Mouse (Mus musculus) 416B (cell line): ENCODE measurements around the gene Nup188.

Source experiments
- DNase-seq: peaks from one replicate; pipeline ENCODE4 v3.0.0; 2011; ENCODE audit warnings: low read depth

Gene Nup188

DNA sequence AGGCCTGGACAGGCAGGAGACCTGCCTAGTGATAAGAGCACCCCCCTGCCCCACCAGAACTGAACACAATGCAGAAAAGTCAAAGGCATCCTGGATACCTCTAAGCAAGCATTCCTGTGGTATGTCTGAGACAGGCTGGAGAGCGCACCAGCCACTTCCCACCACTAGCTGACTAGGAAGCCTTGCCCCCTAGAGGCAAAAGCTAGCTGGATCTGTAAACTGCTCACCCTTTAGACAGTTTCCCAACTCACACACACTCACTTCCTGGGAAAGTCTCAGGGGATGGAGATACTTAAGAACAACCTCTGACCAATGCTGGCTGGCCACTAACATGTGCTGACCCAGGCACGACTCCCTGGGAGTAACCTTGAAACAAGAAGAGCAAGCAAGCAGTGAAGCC is 65.0 kb downstream of the Nup188 start:
- DNase-seq = peak; percentile 43

DNA sequence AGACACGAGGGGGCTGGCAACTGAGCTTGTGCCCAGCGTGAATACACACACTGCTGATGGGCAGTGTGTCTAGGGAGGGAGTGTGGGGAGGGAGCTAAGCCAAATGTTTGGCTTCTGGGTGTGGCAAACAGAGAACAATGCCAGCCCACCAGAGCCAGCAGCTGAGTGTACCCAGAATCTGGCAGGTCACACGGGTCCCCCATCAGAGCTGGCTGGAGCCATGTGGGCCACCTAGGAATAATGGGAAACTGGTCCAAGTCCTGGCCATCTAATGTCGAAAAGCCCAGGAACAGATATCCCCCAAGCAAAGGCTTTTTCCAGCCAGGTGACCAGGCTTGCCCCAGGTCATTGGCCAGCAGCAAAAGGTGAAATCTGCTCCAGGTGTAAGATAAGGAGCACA is 69.7 kb downstream of the Nup188 start:
- no peak for DNase-seq

DNA sequence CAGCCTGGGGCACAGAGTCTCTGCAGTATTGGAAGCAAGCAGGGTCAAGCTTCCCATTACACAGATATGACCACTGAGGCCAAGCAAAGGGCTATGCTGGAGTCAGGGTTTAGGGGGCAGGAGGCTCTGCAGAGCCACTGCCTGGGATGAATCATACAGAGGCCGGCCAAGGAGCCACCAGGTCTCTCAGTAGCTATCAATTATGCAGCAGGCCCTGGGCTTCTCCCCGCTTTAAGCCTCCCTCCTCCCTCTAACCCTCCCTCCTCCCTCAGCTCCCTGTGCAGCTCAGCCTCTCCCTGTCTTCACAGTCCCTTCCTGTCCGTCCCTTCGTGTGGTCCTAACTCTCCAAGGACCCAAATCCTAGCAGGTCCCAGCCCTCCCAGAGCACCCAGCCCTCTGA is 70.1 kb downstream of the Nup188 start:
- no peak for DNase-seq

DNA sequence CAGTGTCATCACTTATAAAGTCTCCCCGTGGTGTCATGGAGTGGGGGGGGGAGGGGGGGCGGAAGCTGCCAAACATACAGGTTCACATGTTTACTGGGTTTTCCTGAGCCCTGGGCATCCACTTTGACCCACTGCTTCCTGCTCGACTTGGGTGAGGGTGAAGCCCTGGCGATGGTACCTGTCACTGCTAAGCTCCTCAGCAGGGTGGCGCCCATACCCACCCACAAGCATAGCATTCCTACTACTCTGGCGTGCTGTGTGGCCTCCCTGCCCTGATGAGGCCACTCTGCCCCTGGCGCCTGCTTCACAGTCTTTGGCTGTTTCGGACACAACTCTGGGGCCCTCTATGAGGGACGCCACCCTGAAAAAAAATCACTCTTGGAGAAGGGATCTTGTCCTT is 70.7 kb downstream of the Nup188 start:
- no peak for DNase-seq

DNA sequence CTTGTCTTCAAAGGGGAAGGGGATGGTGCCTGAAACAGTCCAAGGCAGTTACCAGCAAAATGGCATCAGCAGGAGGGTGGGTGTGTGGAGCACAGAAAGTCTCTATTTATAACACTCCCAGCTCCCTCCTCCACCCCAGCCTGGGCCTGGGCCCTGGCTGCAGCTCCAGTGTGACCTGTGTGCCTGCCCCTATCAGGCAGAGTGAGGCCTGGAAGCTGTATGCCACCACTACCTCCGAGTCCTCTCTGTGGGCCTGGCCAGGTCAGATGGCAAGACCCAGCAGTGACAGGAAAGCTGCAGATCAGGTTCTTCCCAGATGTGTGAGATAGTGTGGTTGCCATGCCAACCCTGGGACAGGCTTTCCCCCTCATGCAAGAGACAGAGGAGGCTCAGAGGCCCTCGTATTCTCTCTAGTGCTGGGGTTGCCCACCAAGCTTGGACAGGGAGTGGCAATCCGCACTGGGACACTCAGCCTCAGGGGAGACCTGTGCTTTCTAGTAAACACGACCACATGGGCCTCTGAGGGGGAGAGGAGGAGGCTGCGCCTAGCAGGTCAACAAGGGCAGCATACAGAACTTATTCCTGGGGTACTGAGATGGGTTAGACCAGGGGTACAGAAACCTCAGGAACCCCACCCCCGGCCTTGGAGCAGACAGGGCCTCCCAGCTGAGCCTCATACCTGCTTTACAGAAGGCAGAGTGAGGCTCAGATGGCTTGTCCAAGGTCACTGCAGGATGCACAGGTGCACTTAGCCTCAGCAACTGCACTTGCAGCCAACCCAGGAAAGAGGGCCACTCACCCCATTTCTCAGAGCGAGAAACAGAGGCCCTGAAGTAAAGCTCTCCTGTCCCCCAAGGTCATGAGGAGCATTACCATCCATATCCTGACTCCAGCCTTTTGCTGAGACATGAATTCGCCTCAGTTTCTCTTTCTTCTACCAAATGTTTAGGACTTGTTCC is 71.6 kb downstream of the Nup188 start:
- DNase-seq = no peak

DNA sequence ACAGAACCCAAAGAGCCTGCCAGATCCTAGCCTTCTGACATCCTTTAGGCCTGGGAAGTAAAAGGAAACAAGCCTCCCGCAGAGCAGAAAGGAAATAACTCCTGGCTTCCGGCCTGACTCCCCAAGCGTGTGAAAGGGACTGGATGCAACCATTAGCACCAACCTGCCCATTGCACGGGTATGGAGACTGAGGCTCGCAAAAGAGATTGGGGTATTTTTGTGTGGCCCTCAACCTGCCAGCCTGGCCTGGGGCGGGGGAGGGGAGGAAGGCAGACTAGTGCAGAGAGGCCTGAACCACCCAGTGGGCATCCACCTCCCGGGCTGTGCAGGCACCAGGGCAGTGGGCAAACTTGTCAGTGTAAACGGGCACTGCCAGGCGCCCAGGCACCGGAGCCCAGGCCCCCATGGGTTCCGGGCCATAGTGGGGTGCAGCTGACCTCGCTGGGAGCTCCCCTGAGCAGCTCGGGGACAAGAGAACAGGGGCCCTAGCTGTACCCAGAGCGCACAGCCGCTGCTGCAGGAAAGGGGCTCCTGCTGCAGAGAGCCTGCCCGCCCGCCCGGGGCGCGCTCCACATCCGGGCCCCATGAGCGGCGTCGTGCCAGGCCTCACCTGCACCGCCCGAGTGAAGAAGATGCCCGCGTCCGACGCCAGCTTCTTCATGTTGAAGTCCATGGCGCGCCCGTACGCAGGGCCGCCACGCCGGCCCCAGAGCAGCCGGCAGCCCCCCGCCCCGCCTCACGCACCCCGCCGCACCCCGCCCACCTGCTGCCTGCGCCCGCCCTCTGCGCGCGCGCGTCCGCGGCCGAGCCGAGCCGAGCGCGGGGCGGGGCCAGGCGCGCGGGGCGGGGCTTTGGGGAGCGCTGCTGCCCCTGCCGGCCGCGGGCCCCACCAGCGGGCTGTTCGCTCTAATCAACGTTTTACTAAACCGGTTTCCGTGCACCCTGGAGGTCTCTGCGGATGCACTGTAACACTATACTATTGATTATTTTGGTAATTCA is 72.6 kb downstream of the Nup188 start, which contains the start of gene Sh3glb2:
Gene Sh3glb2 (minus strand): TSS at position 805 of the 999 bp plus-strand sequence.
- peak; percentile 63 for DNase-seq

DNA sequence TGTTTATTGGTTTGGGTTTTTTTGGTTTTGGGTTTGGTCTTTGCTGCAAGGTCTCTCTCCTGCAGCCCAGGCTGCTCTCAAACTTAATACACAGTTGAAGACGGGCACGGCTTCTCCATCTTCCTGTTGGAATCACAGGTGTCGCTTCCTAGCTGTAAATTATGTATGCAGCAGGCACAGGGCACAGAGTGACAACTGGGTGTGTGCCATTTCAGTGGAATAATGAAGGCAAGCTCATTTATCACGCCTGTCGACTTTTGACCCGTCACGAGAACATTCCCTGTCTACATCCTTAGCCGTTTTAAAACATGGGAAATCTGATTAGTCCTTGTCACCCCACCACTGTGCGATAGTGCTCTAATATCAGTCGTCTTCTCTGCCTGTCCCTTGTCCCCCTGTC is 74.4 kb downstream of the Nup188 start:
- no peak for DNase-seq

DNA sequence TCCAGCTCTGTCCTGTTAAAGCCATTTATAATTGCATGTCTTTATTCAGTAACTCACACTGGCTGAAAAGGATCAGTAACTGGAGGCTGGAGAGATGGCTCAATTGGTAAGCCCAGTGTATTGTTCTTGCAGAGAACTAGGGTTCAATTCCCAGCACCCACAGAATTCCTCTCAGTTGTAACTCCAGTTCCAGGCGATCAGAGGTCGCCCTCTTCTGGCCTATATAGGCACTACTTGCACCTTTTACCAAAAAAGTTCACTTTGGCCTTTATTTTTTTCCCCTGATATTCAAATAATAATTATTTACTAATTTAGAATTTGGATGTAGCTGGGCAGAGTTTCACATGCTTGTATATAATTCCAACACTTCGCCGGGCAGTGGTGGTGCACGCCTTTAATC is 76.7 kb downstream of the Nup188 start:
- peak; percentile 52 for DNase-seq

DNA sequence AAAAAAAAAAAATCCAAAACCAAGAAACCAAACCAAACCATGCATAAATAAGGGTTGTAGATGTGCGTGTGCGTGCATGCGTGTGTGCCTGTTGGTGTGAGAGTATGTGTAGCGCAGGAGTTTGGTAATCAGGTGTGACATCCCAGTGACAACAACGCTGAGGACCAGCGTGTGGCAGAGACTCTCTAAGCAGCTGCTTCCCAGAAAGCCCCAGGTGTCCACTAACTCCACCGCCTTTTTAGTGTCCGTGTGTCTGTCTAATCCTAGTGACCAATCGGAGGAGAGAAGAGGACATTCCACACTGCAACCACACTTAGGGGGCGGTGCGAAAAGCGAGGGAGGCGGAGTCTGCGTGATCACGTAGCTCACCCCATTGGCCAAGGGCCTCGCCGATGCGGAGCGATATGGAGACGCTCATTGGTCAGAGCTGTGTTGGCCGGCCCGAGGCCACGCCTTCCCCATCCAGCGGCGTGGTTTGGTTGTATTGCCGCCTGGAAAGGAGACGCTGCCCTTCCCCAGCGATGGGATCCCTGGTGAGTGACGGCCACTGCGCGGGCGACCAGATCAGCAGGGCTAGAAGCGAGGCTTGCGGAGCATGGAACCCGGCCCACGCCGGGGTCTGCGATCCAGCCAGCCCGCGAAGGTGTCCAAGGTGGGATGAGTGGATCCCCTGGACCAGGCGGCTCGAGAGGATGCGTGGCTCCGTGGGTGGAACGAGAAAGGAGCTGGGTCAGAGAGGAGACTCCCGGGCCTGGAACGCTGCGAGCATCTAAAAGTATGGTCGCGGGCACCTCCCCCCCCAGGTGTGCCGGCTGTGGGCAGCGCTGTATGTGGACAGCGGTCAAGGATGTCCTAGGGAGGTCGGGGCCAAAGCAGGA is 77.8 kb downstream of the Nup188 start, which contains the start of gene Miga2:
Gene Miga2 (plus strand): TSS at position 461 of the 878 bp plus-strand sequence.
- DNase-seq = peak; percentile 99

DNA sequence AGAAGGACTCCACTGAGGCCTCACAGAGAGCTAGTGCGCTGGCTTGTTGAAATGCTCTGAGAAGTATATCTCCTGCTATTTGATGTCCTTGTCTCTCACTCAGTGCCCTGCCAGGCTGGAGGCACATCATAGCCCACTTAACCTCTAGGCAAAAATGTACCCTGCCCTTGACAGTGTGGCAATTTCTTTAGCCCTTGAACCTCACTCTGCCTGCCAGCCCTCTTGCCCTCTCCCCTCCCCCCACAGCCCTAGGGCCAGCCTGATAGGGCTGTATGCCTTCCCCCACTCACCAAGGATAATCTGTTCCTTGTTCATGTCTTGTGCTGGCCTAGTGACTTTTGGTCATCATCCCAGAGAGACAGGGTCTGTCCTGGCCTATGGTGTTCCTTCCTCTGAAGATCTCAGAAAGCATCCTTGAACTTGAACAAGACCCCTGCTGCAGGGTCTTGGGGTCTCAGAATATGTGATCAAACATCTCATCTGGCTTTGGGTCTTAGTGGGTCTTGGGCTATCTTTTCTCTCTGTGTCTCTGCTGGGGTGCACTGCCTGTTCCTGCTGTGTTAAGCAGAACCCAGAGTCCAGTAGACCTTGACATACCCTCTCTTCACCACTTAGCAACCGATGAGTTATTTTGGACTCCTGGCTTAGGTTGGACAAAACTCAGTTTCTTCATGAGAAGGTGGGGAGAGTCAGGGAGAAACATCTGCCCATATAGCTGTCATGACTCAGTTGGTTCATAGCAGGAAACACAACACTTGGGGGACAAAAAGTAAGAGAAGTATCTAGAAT is 79.3 kb downstream of the Nup188 start:
- no peak for DNase-seq

DNA sequence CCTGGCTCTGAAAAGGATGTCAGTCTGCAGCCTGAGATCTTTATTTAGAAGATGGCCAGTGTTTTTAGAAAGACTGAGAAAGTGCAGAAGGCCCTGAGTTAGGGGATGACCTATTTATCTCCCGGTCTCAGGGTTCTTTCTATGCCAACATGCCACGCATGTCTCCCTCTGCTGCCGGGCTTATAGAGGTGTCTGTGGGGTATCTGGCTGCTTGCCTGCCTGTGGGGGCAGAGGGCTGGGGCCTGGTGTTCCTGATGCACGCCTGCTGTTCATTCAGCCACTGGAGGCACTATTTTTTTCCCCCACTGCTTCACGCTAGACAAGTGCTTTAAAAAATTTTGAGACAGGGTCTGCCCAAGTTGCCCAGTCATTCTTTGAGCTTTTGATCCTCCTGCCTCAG is 80.0 kb downstream of the Nup188 start:
- no peak for DNase-seq

DNA sequence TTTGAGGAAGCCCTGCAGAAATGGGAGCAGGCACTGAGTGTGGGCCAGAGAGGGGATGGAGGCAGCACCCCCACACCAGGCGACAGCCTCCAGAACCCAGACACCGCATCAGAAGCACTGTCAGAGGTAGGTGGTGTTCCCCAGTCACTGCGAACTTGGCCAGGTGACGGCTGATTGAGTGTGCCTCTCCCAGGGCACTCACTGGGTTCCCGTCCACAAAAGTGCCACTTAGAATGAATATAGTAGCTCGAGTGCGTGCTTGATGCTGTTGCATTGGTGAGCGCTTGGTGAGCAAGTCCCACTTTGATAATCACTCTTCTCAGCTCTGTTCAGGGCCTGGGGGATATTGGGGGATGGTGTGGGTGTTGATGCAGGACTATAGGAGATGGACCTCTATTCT is 85.3 kb downstream of the Nup188 start:
- no peak for DNase-seq

DNA sequence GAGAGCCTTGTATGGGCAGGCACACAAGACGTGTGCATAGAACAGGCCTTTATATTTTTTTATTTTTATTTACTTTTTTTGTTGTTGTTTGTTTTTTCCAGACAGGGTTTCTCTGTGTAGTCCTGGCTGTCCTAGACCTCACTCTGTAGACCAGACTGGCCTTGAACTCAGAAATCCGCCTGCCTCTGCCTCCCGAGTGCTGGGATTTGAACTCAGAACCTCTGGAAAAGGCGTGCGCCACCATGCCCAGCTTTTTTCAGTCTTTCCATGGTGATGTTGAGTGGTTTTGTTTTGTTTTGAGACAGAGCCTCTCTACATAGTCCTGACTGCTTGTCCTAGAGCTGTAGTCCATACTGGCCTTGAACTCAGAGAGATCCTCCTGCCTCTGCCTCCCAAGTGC is 86.5 kb downstream of the Nup188 start:
- no peak for DNase-seq

DNA sequence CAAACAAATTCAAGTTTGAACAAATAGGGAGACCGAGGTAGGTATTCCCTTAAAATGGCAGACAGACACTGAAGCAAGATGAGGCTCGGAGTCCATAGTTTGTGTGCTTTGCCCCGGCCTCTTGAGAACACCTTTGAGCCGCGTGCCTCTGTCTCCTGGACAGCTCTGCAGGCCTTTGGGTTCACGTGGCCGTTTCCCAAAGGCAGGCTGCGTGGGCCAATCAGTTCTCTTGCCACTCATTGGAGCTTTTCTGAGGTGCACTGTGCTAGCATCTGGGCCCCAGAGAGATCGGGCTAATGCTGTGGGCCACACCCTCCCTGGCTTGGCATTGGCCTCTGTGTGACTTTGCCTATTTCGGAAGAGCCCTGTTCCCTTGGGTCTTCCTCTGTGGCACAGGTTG is 89.7 kb downstream of the Nup188 start:
- no peak for DNase-seq

DNA sequence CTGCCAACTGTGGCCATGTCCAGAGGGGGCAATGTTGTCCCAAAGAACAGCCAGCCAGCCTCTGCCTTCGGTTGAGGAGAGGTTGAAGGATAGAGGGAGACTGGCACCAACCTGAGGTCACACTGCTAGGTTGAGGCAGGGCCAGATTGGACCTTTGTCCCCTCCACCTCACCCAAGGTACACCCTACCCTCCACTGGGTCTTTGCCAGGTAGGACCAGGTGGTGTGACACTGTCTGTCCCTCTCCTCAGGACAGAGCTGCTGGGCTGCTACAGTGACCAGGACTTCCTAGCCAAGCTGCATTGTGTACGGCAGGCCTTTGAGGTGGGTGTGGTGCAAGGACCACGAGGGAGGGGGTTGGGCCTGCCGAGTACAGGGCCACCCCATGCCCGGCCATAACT is 91.5 kb downstream of the Nup188 start:
- DNase-seq = no peak

DNA sequence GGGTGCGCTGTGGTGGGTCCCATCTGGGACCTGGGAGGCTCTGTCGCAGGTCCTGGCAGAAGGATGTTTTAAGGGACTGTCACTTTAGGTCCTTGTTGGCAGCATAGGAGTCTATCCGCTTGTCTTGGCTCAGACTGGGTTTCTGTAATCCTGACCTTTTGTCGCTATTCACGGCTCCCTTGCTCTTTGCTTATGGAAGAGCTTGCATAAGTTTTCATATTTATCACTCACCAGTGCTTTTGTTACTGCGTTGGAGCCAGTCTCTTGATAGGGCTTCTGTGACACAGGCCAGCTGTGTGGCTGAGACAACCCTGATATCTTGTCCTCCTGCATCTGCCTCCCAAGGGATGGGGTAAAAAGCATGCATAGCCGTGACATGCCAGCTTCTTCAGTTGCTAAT is 93.1 kb downstream of the Nup188 start:
- DNase-seq = no peak

DNA sequence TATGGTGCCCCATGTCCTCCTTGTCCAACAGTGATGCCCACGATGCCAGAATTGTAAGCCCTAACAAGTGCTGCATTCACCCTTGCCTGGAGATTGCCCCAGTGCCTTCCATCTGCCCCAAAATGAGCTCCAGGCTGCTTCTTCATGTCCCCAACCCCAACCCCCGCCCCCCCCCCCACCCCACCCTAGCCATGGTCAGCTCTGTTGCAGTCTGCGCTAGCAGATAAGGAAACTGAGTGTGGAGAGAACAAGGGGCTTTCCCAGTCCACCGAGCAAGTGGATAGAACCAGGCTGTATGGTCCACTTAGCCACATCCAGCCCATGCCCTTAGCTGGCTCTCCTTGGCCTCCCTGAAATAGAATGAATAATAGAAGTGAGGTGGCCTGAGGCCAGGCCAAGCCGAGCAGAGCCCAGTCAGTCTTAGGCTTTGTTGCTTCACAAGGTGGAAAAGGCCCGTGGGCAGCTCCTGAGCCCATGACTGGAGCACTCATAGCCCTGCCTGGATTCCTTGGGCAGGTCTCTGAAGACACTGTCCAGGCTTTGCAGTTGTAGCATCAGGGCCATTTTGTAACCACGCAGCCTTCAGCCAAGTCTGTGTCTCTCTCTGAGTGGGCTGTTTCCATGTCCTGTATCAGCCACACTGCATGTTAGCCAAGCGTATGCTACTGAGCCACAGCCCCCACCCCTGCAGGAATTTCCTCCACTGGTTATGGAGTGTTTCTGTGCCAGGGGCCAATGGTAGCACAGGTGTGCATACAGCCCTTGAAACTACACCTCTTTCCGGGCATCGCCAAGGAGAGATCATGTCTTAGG is 94.6 kb downstream of the Nup188 start:
- DNase-seq = no peak

DNA sequence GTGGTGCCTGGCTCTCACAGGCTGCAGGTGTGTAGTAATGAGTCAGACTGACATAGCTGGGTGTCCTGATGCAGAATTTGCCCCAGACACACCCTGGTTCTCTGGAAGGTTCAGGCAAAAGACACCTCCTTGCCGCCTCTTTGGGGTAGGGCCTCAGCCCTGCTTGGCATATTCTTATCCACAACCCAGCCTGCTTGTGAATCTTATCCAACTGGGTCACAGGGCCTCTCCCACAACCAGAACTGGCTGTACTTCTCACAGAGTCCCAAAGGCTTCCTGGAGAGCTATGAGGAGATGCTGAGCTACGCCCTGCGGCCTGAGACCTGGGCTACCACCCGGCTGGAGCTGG is 95.2 kb downstream of the Nup188 start:
- no peak for DNase-seq

DNA sequence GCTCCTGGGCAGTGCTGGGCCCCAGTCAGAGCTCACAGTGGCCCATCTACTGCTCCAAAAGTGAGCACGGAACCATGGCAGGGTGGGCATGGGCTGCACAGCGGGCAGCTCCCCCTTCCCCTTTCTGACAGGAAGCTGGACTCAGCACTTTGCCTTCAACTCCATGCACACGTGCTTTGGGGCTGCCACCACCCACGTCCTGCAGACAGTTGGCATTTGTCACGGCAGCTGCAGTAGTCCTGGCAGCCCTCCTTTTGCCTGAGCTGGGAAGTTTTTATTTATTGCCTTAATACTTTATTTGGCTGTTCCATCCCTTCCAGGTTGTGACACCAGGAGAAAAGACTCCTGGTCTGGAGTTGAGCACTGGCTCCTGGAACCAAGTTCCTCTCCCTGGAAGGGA is 98.6 kb downstream of the Nup188 start:
- no peak for DNase-seq

DNA sequence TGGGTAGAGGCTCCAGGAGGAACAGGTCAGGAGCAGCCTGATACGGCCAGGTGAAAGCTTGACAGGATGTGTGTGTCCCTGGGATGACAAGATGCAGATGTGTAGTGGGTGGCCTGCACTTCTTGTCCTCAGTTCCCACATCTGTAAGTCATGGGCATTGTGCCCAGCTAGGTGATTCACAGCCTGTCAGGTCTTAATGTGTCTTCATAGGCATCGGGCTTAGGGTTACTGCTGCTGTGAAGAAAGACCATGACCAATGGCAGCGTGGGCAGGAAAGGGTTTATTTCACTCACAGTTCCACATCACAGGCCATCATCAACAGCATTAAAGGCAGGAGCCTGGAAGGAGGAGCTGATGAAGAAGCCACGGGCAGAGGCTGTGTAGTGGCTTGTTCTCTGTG is 99.4 kb downstream of the Nup188 start:
- DNase-seq = no peak
